Mouse (Mus musculus) layer of hippocampus, adult 8-10 months (tissue): ENCODE data around the gene Neo1. TPM values are rescaled to one million over a fixed set of nuclear protein-coding genes. Genes with fewer than 3 reads are reported as not detected.
"Not testable (repeated sequence)": the region's sequence is repeated elsewhere in the genome, so short reads cannot be mapped to it uniquely, and the experiment has no call there.

Experiments used
- DNase-seq, 2 experiments: peaks; one replicate each; pipeline ENCODE4 v3.0.0; 2022; ENCODE audit warnings: low spot score in 2 of 2
- total RNA-seq, 4 experiments: library from RNA; stranded (reverse); gene quantifications; 2 replicates each; pipeline ENCODE4 v1.2.4; 2022

Gene Neo1
- total RNA-seq, 4 experiments from 2014 or later = 70.6 to 83.3 (median 79.0) TPM

- DNase-seq = no peak
Observed at GRCm38 (mm10) chr9:59013365-59013764, 22.9 kb downstream of the Neo1 start.

GRCm38 (mm10) chr9:58989255-58989928, 46.8 kb downstream of the Neo1 start:
- DNase-seq = no peak

- no peak for DNase-seq
Observed at GRCm38 (mm10) chr9:58979034-58979433, 57.2 kb downstream of the Neo1 start.

- not testable (repeated sequence) for DNase-seq
Observed at GRCm38 (mm10) chr9:58971154-58971553, 65.1 kb downstream of the Neo1 start.

GRCm38 (mm10) chr9:58967371-58967770, 68.9 kb downstream of the Neo1 start:
- no peak for DNase-seq

GRCm38 (mm10) chr9:58955507-58955906, 80.7 kb downstream of the Neo1 start:
- DNase-seq = no peak

- not testable (repeated sequence) for DNase-seq
Observed at GRCm38 (mm10) chr9:58945910-58946309, 90.3 kb downstream of the Neo1 start.

GRCm38 (mm10) chr9:58934776-58935175, 101.5 kb downstream of the Neo1 start:
- no peak for DNase-seq

- DNase-seq = no peak
Observed at GRCm38 (mm10) chr9:58928103-58928502, 108.1 kb downstream of the Neo1 start.

GRCm38 (mm10) chr9:58902869-58903585, 133.2 kb downstream of the Neo1 start:
- DNase-seq = peak in 1 of 2 experiments; percentile 60

- DNase-seq = no peak
Observed at GRCm38 (mm10) chr9:58899602-58900001, 136.6 kb downstream of the Neo1 start.

- DNase-seq = no peak
Observed at GRCm38 (mm10) chr9:58891840-58892640, 144.2 kb downstream of the Neo1 start.

- no peak for DNase-seq
Observed at GRCm38 (mm10) chr9:58890893-58891292, 145.3 kb downstream of the Neo1 start.

- DNase-seq = no peak
Observed at GRCm38 (mm10) chr9:58889782-58890448, 146.3 kb downstream of the Neo1 start.

- no peak for DNase-seq
Observed at GRCm38 (mm10) chr9:58882686-58883085, 153.6 kb downstream of the Neo1 start.

GRCm38 (mm10) chr9:58879836-58880235, 156.4 kb downstream of the Neo1 start:
- no peak for DNase-seq

- no peak for DNase-seq
Observed at GRCm38 (mm10) chr9:58876946-58877625, 159.2 kb downstream of the Neo1 start.

- DNase-seq = no peak
Observed at GRCm38 (mm10) chr9:58875439-58875838, 160.8 kb downstream of the Neo1 start.

- DNase-seq = no peak
Observed at GRCm38 (mm10) chr9:58874354-58874753, 161.9 kb downstream of the Neo1 start.

GRCm38 (mm10) chr9:58873541-58874324, 162.5 kb downstream of the Neo1 start:
- peak; percentile 38 to 74 for DNase-seq
